Mouse (Mus musculus): ENCODE measurements around the gene Macrod1. TPM values are rescaled to one million over a fixed set of nuclear protein-coding genes. Genes with fewer than 3 reads are reported as not detected.

The Macrod1 gene
- total RNA-seq, 1 experiment from 2014 or later, result 11.2 TPM

- no peak for ATAC-seq (replicated peaks in 1 of 2; ENCODE audit: insufficient read depth in 1 of 2, low FRiP score in 2 of 2, low TSS enrichment in 1 of 2, low read depth in 1 of 2, poor library complexity in 2 of 2, severe bottlenecking in 2 of 2)
These were observed 43.1 kb downstream of the Macrod1 start for GRCm38 (mm10) chr19:7099620-7100155.

GRCm38 (mm10) chr19:7102039-7102438 lies 45.4 kb downstream of the Macrod1 start:
- no peak for ATAC-seq (replicated peaks in 1 of 2; ENCODE audit: insufficient read depth in 1 of 2, low FRiP score in 2 of 2, low TSS enrichment in 1 of 2, low read depth in 1 of 2, poor library complexity in 2 of 2, severe bottlenecking in 2 of 2)

GRCm38 (mm10) chr19:7103349-7103992 lies 46.9 kb downstream of the Macrod1 start:
- no peak for ATAC-seq (replicated peaks in 1 of 2; ENCODE audit: insufficient read depth in 1 of 2, low FRiP score in 2 of 2, low TSS enrichment in 1 of 2, low read depth in 1 of 2, poor library complexity in 2 of 2, severe bottlenecking in 2 of 2)

- ATAC-seq (replicated peaks in 1 of 2; ENCODE audit: insufficient read depth in 1 of 2, low FRiP score in 2 of 2, low TSS enrichment in 1 of 2, low read depth in 1 of 2, poor library complexity in 2 of 2, severe bottlenecking in 2 of 2), result no peak
These were observed 47.4 kb downstream of the Macrod1 start for GRCm38 (mm10) chr19:7103993-7104401.

GRCm38 (mm10) chr19:7105544-7105943 lies 48.9 kb downstream of the Macrod1 start, which contains the start of gene Flrt1:
TSS of gene Flrt1 (minus strand) at chr19:7105729.
- no peak for ATAC-seq (replicated peaks in 1 of 2; ENCODE audit: insufficient read depth in 1 of 2, low FRiP score in 2 of 2, low TSS enrichment in 1 of 2, low read depth in 1 of 2, poor library complexity in 2 of 2, severe bottlenecking in 2 of 2)

- ATAC-seq (replicated peaks in 1 of 2; ENCODE audit: insufficient read depth in 1 of 2, low FRiP score in 2 of 2, low TSS enrichment in 1 of 2, low read depth in 1 of 2, poor library complexity in 2 of 2, severe bottlenecking in 2 of 2), result no peak
These were observed 50.0 kb downstream of the Macrod1 start for GRCm38 (mm10) chr19:7106566-7106965.

- no peak for ATAC-seq (replicated peaks in 1 of 2; ENCODE audit: insufficient read depth in 1 of 2, low FRiP score in 2 of 2, low TSS enrichment in 1 of 2, low read depth in 1 of 2, poor library complexity in 2 of 2, severe bottlenecking in 2 of 2)
These were observed 50.6 kb downstream of the Macrod1 start for GRCm38 (mm10) chr19:7107174-7107573.

- ATAC-seq (replicated peaks in 1 of 2; ENCODE audit: insufficient read depth in 1 of 2, low FRiP score in 2 of 2, low TSS enrichment in 1 of 2, low read depth in 1 of 2, poor library complexity in 2 of 2, severe bottlenecking in 2 of 2), result no peak; a peak in 1 of 4 replicates
These were observed 51.7 kb downstream of the Macrod1 start for GRCm38 (mm10) chr19:7108114-7108905.

- no peak for ATAC-seq (replicated peaks in 1 of 2; ENCODE audit: insufficient read depth in 1 of 2, low FRiP score in 2 of 2, low TSS enrichment in 1 of 2, low read depth in 1 of 2, poor library complexity in 2 of 2, severe bottlenecking in 2 of 2)
These were observed 53.5 kb downstream of the Macrod1 start for GRCm38 (mm10) chr19:7110097-7110496.

- ATAC-seq (replicated peaks in 1 of 2; ENCODE audit: insufficient read depth in 1 of 2, low FRiP score in 2 of 2, low TSS enrichment in 1 of 2, low read depth in 1 of 2, poor library complexity in 2 of 2, severe bottlenecking in 2 of 2), result no peak
These were observed 54.3 kb downstream of the Macrod1 start for GRCm38 (mm10) chr19:7110875-7111274.

GRCm38 (mm10) chr19:7111309-7111708 lies 54.7 kb downstream of the Macrod1 start:
- ATAC-seq (replicated peaks in 1 of 2; ENCODE audit: insufficient read depth in 1 of 2, low FRiP score in 2 of 2, low TSS enrichment in 1 of 2, low read depth in 1 of 2, poor library complexity in 2 of 2, severe bottlenecking in 2 of 2), result no peak

- no peak for ATAC-seq (replicated peaks in 1 of 2; ENCODE audit: insufficient read depth in 1 of 2, low FRiP score in 2 of 2, low TSS enrichment in 1 of 2, low read depth in 1 of 2, poor library complexity in 2 of 2, severe bottlenecking in 2 of 2)
These were observed 55.1 kb downstream of the Macrod1 start for GRCm38 (mm10) chr19:7111710-7112109.

- no peak for ATAC-seq (replicated peaks in 1 of 2; ENCODE audit: insufficient read depth in 1 of 2, low FRiP score in 2 of 2, low TSS enrichment in 1 of 2, low read depth in 1 of 2, poor library complexity in 2 of 2, severe bottlenecking in 2 of 2)
These were observed 56.0 kb downstream of the Macrod1 start for GRCm38 (mm10) chr19:7112628-7113027.

GRCm38 (mm10) chr19:7113574-7113973 lies 57.0 kb downstream of the Macrod1 start:
- no peak for ATAC-seq (replicated peaks in 1 of 2; ENCODE audit: insufficient read depth in 1 of 2, low FRiP score in 2 of 2, low TSS enrichment in 1 of 2, low read depth in 1 of 2, poor library complexity in 2 of 2, severe bottlenecking in 2 of 2)

- peak; percentile 43 to 53; a peak in 3 of 4 replicates for ATAC-seq (replicated peaks in 1 of 2; ENCODE audit: insufficient read depth in 1 of 2, low FRiP score in 2 of 2, low TSS enrichment in 1 of 2, low read depth in 1 of 2, poor library complexity in 2 of 2, severe bottlenecking in 2 of 2)
These were observed 59.6 kb downstream of the Macrod1 start for GRCm38 (mm10) chr19:7116038-7116731.

GRCm38 (mm10) chr19:7117141-7117540 lies 60.5 kb downstream of the Macrod1 start:
- no peak for ATAC-seq (replicated peaks in 1 of 2; ENCODE audit: insufficient read depth in 1 of 2, low FRiP score in 2 of 2, low TSS enrichment in 1 of 2, low read depth in 1 of 2, poor library complexity in 2 of 2, severe bottlenecking in 2 of 2)

- ATAC-seq (replicated peaks in 1 of 2; ENCODE audit: insufficient read depth in 1 of 2, low FRiP score in 2 of 2, low TSS enrichment in 1 of 2, low read depth in 1 of 2, poor library complexity in 2 of 2, severe bottlenecking in 2 of 2), result peak in 1 of 2 experiments; percentile 19; a peak in 1 of 4 replicates
These were observed 61.2 kb downstream of the Macrod1 start for GRCm38 (mm10) chr19:7117653-7118307.

Data from hematopoietic stem cell, adult 5-6 weeks (primary cell).